In genomic region chr9:80930628-80931027, GRCm38 (mm10) we compare ENCODE assay signal across 25 mouse cellular contexts.
"Had no signal": no experiment of that assay in that cellular context is flagged by ENCODE, and none has a peak within 500 bp of the region (broad histone marks: within the 10 kb centered on the region; RNA-seq: fewer than 3 reads in every experiment).

No protein-coding gene starts in this region.

- H3K9ac ChIP-seq: heart, embryonic 12.5 days; hindbrain, embryonic 12.5 days; hindbrain, embryonic 14.5 days; intestine, embryonic 15.5 days; limb, embryonic 12.5 days had no signal

- H3K27me3 ChIP-seq: heart, embryonic 12.5 days; hindbrain, embryonic 12.5 days; intestine, embryonic 15.5 days; limb, embryonic 12.5 days had no signal

- ATAC-seq: hindbrain, embryonic 16.5 days; inflammation-experienced regulatory T-cells, adult 6 months; intestine, embryonic 15.5 days; intestine, postnatal 0 days had no signal

- H3K9me3 ChIP-seq: heart, embryonic 10.5 days; heart, embryonic 12.5 days; hindbrain, embryonic 10.5 days; hindbrain, embryonic 12.5 days; intestine, embryonic 15.5 days; limb, embryonic 10.5 days; limb, embryonic 12.5 days had no signal

- DNase-seq: gastrocnemius, adult 2 months; gastrocnemius, postnatal 10 days; gastrocnemius, postnatal 25 days; heart, adult 18-20 months; heart, postnatal 10 days; heart, postnatal 4 days; kidney, adult 18-20 months; kidney, adult 8-10 months; kidney, postnatal 10 days; kidney, postnatal 25 days; kidney, postnatal 4 days; layer of hippocampus, postnatal 36 days; liver had no signal

- H3K27ac ChIP-seq: gastrocnemius, adult 2 months; heart, embryonic 10.5 days; hindbrain, embryonic 10.5 days; hindbrain, embryonic 12.5 days; hindbrain, embryonic 14.5 days; intestine, embryonic 15.5 days; layer of hippocampus, adult 2 months; limb, embryonic 10.5 days; limb, embryonic 12.5 days had no signal

- H3K4me3 ChIP-seq: gastrocnemius, adult 2 months; heart, embryonic 10.5 days; heart, embryonic 12.5 days; hindbrain, embryonic 10.5 days; hindbrain, embryonic 12.5 days; intestine, embryonic 15.5 days; layer of hippocampus, adult 2 months; limb, embryonic 10.5 days; limb, embryonic 12.5 days had no signal

- H3K36me3 ChIP-seq: heart, embryonic 10.5 days; heart, embryonic 12.5 days; hindbrain, embryonic 10.5 days; hindbrain, embryonic 12.5 days; intestine, embryonic 15.5 days; limb, embryonic 10.5 days; limb, embryonic 12.5 days had no signal

- H3K4me2 ChIP-seq: heart, embryonic 12.5 days; hindbrain, embryonic 12.5 days; hindbrain, embryonic 14.5 days; intestine, embryonic 15.5 days; limb, embryonic 12.5 days had no signal

- H3K4me1 ChIP-seq: heart, embryonic 10.5 days; heart, embryonic 12.5 days; intestine, embryonic 15.5 days; limb, embryonic 10.5 days; limb, embryonic 12.5 days had no signal
